Mouse (Mus musculus) olfactory bulb, adult 2 months (tissue): ENCODE results near the gene T2.

Source experiments
- CTCF ChIP-seq: fragments of 200-500 bp; IDR thresholded peaks from 2 replicates; pipeline ENCODE4 v1.5.1; 2012; ENCODE audit warnings: low read depth, mild to moderate bottlenecking, low read length, moderate library complexity; ENCODE audit not compliant: insufficient read depth
- POLR2A ChIP-seq: fragments of 200-500 bp; IDR thresholded peaks from 2 replicates; pipeline ENCODE4 v1.6.1; 2012; ENCODE audit warnings: mild to moderate bottlenecking, low read depth, low read length, moderate library complexity; ENCODE audit not compliant: insufficient read depth

DNA sequence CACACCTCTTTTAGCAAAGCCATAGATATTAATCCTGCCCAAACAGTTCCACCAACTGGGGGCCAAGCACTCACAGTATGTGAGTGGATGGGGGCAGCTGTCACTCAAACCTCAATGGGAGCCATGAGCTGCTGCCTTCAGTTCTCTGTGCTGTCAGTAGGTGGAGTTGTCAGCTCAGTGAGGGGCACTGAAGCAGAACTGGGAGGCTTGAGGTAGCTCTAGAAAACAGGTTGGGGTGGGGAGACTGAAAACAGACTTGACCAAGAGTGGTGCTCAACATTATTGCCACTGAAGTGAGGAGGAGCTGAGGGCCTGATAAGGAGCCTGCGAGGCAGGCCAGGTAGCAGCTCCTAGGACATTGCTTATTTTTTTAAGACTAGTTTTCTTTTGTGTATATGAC is 39.5 kb upstream of the T2 start:
- TF ChIP-seq CTCF (no peak), POLR2A (no peak)
